Mouse (Mus musculus) lung, postnatal 36 days (tissue): ENCODE measurements at regions not wholly inside any gene's neighbourhood (a gene's known extent, or its start where the extent isn't known, plus 50 kb on each side); places are given as distances from the start of the nearest gene placed in this dataset.

Source experiments
- DNase-seq: peaks from one replicate; pipeline ENCODE4 v3.0.0; 2022; ENCODE audit warnings: mixed read lengths

DNA sequence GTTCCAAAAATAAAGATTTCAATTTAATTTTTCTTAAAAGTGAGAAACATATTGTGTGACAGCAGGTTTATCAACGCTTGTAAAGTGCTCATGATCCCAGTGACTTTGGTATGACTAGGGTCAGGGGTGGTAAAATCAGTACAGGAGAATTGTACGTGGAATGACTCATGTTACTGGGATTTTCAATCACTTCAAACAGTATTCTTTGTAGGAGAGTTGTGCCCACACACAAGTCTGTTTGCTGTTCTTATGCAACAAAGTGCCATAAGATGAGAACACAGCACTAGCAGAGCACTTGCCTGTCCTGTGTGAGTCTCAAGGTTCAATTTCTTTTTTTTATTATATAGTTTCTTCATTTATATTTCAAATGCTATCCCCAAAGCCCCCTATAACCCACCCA is 166.5 kb downstream of the Smarca1 start:
- DNase-seq = no peak

DNA sequence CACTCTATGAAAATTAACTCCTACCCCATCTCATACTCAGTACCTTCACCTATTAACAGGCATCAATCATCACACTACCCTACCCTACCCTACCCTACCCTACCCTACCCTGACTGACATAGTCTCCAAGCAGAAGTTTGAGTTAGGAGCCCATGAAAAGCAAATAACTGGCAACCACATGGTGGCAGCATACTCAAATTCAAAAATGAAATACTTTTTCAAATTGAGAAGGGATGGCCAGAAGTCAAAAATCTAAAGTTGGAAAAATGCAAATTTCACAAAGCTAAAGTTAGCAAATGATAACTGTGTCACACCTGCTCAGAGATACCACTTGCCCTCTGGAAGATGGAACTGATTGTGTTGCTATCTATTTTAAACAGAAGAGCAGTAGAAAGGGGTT is 189.7 kb downstream of the Smarca1 start:
- peak; percentile 4 for DNase-seq

DNA sequence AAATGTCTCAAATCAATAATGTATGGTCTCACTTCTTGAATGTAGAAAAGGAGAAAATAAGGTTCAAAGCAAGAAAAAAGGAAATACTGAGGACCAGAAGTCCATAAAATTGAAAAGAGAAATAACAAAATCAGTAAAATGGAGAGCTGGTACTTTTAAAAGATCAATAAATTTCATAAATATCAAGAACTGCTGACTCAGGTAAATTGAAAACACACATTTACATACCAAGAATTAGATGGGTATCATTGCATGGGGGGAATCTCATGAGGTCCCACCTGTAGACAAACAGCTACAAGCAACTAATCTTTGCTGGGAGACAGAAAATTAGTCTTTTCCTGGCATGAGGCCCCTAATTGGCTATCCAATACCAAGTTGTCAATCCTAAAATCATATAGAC is 224.0 kb downstream of the Smarca1 start:
- no peak for DNase-seq

DNA sequence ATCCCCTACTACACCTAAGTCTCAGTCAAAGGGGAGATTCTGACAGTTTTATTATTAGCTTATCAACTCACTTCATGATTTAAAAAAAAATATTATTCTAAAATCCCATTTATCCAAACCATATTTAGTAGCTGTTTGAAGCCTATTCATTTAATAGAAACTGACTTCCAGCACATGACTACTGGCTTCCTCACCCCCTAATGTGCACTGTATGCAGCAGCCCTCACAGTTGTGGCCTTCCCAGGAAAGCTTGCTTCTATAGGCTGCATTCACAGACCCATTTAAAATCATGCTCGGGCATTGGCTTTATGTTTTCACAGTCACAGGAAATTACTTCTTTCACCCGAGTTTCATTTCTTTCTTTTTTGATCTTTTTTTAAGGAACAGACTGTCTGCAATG is 246.3 kb downstream of the Smarca1 start:
- DNase-seq = no peak

DNA sequence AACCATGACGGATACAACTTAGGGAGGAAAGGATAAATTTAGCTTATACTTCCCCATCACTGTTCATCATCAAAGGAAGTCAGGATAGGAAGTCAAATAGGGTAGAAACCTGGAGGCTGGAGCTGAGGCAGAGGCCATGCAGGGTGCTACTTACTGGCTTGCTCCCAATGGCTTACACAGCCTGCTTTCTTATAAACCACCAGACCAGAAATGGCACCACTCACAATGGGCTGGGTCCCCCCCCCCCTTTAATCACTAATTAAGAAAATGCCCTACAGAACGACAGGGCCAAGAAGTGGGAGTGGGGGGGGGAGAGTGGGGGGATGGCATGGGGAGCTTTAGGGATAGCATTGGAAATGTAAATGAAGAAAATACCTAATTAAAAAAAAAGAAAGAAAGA is 251.6 kb downstream of the Smarca1 start:
- no peak for DNase-seq

DNA sequence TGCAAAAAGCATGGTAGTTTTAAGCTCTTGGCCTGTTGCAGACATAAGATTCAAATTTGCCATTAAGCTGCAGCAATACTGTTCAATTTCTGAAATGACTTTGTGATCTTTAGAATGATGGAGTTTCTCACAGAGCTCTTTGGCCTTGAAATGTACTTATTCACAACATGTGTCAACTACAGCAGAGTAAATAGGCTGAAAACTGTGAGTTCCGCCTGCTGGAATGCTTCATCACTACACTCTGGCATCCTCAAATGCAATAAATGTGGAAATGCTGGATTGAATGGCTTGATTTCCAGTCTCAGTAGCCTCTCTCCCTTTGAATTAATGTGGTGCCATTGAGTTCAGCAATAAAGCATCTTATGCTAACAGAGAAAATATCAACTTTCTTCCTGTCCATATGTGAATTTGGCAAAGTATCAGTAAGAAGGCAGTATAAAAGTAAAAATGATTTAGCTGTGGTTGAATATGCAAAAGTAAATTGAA is 253.9 kb downstream of the Smarca1 start:
- DNase-seq = no peak

DNA sequence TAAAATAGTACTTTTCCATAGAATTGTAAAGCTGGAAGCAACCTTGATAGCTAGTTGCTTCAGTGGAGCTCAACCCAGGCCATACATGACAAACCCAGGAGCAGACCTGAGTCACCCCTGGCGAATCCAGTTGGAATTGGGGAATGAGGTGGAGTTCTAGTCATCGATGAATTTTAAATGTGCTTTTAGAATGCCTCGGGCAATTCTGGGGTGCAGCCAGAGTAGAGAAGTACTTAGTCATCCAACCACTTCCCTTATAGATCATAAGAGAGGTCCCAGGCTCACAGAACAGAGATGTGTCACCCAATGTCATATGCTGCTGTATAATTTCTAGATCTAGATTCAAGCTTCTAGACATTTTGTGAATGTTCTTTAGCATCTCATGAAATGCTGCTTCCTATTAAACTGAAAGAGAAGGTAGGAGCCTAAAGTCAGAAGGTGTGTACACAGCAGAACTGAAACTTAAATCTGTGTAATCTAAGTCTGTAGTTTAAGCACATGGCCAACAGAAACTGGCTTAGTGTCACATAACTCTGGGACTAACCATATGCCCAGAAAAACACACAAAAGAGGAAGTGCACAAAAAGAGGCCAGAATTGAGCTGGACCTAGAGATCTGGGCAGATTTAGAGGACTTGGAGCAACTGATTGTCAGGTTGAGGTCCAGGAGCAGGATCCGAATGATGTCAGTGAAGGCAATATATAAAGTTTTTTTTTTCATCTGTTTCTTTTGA is 269.7 kb downstream of the Smarca1 start:
- DNase-seq = no peak

DNA sequence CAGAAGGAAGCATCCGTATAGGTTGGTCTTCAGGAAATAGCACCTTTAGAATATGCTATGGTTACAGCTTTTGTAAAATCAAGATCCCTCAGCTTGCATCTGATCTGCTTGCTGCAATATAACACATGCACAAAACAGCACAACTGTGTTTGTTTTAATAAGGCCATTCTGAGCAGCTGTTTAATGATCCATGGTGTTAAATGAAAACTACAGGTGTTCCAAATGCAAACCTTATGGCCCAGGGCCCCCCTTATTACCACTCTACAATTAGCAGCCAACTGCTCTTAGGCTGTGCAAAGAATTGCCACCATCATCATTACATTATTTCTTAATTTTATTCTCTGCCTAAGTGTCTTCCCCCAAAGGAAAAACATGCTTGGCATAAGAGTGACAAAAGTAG is 280.4 kb downstream of the Smarca1 start:
- no peak for DNase-seq
